Mouse (Mus musculus) layer of hippocampus, adult 9-10 months (tissue): Measurements from ENCODE around the gene Vps35l.

Experiments used
- DNase-seq: peaks from one replicate; pipeline ENCODE4 v3.0.0; 2022; ENCODE audit warnings: low spot score

The Vps35l gene

GRCm38 (mm10) chr7:118739975-118740531, at the start of gene Vps35l:
Gene Vps35l (plus strand): TSS chr7:118740226.
- peak; percentile 71 for DNase-seq

GRCm38 (mm10) chr7:118691287-118691686, 48.7 kb upstream of the Vps35l start:
- DNase-seq, result no peak

- no peak for DNase-seq
Measured at GRCm38 (mm10) chr7:118696146-118696545, 43.9 kb upstream of the Vps35l start.

GRCm38 (mm10) chr7:118697168-118697567, 42.9 kb upstream of the Vps35l start:
- DNase-seq, result no peak

- DNase-seq, result no peak
Measured at GRCm38 (mm10) chr7:118698882-118699281, 41.1 kb upstream of the Vps35l start.

- DNase-seq, result no peak
Measured at GRCm38 (mm10) chr7:118703144-118703561, 36.9 kb upstream of the Vps35l start.

GRCm38 (mm10) chr7:118704001-118704850, 35.8 kb upstream of the Vps35l start:
- DNase-seq, result no peak

- DNase-seq, result peak; percentile 87
Measured at GRCm38 (mm10) chr7:118705101-118705961, 34.7 kb upstream of the Vps35l start, which contains the start of gene Gde1. Gene Gde1 (minus strand): TSS chr7:118705778.

GRCm38 (mm10) chr7:118706051-118706450, 34.0 kb upstream of the Vps35l start:
- no peak for DNase-seq

- no peak for DNase-seq
Measured at GRCm38 (mm10) chr7:118706488-118706887, 33.5 kb upstream of the Vps35l start.

GRCm38 (mm10) chr7:118707216-118707615, 32.8 kb upstream of the Vps35l start:
- DNase-seq, result no peak

- DNase-seq, result no peak
Measured at GRCm38 (mm10) chr7:118708002-118708401, 32.0 kb upstream of the Vps35l start.

- DNase-seq, result no peak
Measured at GRCm38 (mm10) chr7:118710776-118711175, 29.2 kb upstream of the Vps35l start.

- peak; percentile 84 for DNase-seq
Measured at GRCm38 (mm10) chr7:118712228-118713173, 27.5 kb upstream of the Vps35l start, which contains the start of gene Ccp110. Gene Ccp110 (plus strand): TSS chr7:118712552.

- no peak for DNase-seq
Measured at GRCm38 (mm10) chr7:118714873-118715272, 25.2 kb upstream of the Vps35l start.

- DNase-seq, result no peak
Measured at GRCm38 (mm10) chr7:118718066-118718465, 22.0 kb upstream of the Vps35l start.

- no peak for DNase-seq
Measured at GRCm38 (mm10) chr7:118723927-118724326, 16.1 kb upstream of the Vps35l start.

- DNase-seq, result no peak
Measured at GRCm38 (mm10) chr7:118725459-118725858, 14.6 kb upstream of the Vps35l start.

- no peak for DNase-seq
Measured at GRCm38 (mm10) chr7:118728846-118729587, 11.0 kb upstream of the Vps35l start.

GRCm38 (mm10) chr7:118731781-118732180, 8.2 kb upstream of the Vps35l start:
- DNase-seq, result no peak
